Mouse (Mus musculus) hindbrain, embryonic 10.5 days (tissue): ENCODE data around the gene Rab44. TPM values are rescaled to one million over a fixed set of nuclear protein-coding genes. Genes with fewer than 3 reads are reported as not detected.

Experiments
- DNase-seq: peaks from one replicate; pipeline ENCODE4 v3.0.0-alpha.2; 2017; ENCODE audit warnings: low spot score
- H3K27ac ChIP-seq: fragments of 300-500 bp; sonication (generic); 2 replicates; pipeline ENCODE4 v1.5.1; 2016; ENCODE audit warnings: mild to moderate bottlenecking, moderate library complexity
- H3K27me3 ChIP-seq: fragments of 300-500 bp; sonication (generic); 2 replicates; pipeline ENCODE4 v1.6.1; 2016; ENCODE audit warnings: mild to moderate bottlenecking; ENCODE audit not compliant: poor library complexity, insufficient read depth, severe bottlenecking
- H3K36me3 ChIP-seq: fragments of 300-500 bp; sonication (generic); 2 replicates; pipeline ENCODE4 v1.6.1; 2016; ENCODE audit warnings: mild to moderate bottlenecking, moderate library complexity
- H3K4me1 ChIP-seq: fragments of 300-500 bp; sonication (generic); replicated peaks from 2 replicates; pipeline ENCODE4 v1.6.1; 2016; ENCODE audit warnings: mild to moderate bottlenecking
- H3K4me3 ChIP-seq: fragments of 300-500 bp; sonication (generic); 2 replicates; pipeline ENCODE4 v1.5.1; 2016; ENCODE audit warnings: mild to moderate bottlenecking, moderate library complexity
- H3K9me3 ChIP-seq: fragments of 300-500 bp; sonication (generic); 2 replicates; pipeline ENCODE4 v1.6.1; 2016; ENCODE audit warnings: mild to moderate bottlenecking, moderate library complexity
- WGBS: fragments of 180-500 bp; shearing (Covaris S2); methylation state at CpG from one replicate; pipeline ENCODE4 v1.1.7; 2016; 5-methylcytosine and 5-hydroxymethylcytosine counted together
- polyA plus RNA-seq: library from polyadenylated mRNA; unstranded; fragments of >200 nt; fragmentation: Nextera tagmentation; extraction: Ambion mirVana; gene quantifications from 2 replicates; pipeline ENCODE4 v1.2.1, GENCODE M21; 2016

Rab44 gene
- polyA plus RNA-seq, 1 experiment from 2014 or later = not detected

DNA sequence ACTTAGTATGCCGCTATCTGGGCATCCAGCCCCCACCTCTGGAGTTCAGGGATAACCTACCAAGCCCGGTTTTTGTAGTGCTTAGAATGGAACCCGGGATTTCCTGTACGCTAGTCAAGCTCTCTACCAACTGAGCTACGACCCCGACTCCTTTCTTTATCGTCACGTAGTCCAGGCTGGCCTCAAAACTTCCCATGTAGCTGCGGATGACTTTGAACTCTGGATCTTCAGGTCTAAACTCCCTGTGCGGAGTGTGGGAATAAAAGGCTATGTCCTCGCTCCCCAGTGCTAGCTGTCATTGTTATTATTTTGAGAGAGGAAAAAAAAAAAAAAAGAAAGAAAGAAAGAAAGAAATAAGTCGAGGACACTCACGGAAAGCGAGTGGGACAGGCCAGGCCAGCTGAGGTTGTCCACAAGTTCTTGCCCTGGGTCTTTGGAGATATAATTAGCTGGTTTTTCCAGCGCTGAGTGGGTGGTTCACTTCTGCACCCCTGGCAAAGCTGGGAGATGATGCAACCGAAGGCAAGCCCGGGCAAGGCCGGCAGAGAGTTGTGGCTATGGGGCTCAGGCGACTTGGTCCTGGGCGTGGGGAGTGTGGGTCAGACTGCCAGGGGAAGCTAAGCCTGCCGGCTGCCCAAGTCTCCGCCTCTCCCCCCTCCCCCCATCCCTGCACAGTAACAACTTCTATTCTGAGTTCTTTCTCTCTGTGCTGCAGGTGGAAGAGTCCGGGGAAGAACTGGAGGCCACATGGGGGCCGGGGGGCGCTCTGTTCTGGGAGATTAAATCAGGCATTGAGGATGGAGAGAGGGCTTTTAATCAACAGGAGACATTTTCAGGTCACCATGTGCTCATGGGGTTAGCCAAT, 35.2 kb upstream of the Rab44 start:
- H3K4me1 ChIP-seq = peaks cover 37% of the 10 kb centered on the region
- no peaks in the 10 kb centered on the region for H3K36me3 ChIP-seq
- peaks cover 5% of the 10 kb centered on the region; the same call in 1 of the 2 replicates for H3K9me3 ChIP-seq
- H3K4me3 ChIP-seq = peak overlapping the region; percentile 40
- 7% methylated on average over 25 of the region's 25 CpGs for WGBS
- peak; percentile 40 for DNase-seq
- peak overlapping the region; percentile 67 for H3K27ac ChIP-seq
- H3K27me3 ChIP-seq = peaks cover 58% of the 10 kb centered on the region

GRCm38 (mm10) chr17:29080758-29081617, 33.0 kb upstream of the Rab44 start:
- H3K4me1 ChIP-seq = peaks cover 37% of the 10 kb centered on the region
- peak; percentile 38 for DNase-seq
- peak overlapping the region; percentile 45; the same call in 1 of the 2 replicates for H3K27ac ChIP-seq
- peaks cover 10% of the 10 kb centered on the region; the same call in 1 of the 2 replicates for H3K9me3 ChIP-seq
- peaks cover 61% of the 10 kb centered on the region for H3K27me3 ChIP-seq
- 3% methylated on average over 23 of the region's 23 CpGs for whole genome bisulfite sequencing
- peak overlapping the region; percentile 27 for H3K4me3 ChIP-seq
- H3K36me3 ChIP-seq = no peaks in the 10 kb centered on the region

GRCm38 (mm10) chr17:29081618-29082381, 32.1 kb upstream of the Rab44 start:
- 2% methylated on average over 21 of the region's 21 CpGs for WGBS
- H3K9me3 ChIP-seq = peaks cover 10% of the 10 kb centered on the region; the same call in 1 of the 2 replicates
- H3K27me3 ChIP-seq = peaks cover 61% of the 10 kb centered on the region
- peaks cover 37% of the 10 kb centered on the region for H3K4me1 ChIP-seq
- peak overlapping the region; percentile 27 for H3K4me3 ChIP-seq
- peak overlapping the region; percentile 45; the same call in 1 of the 2 replicates for H3K27ac ChIP-seq
- DNase-seq = no peak
- H3K36me3 ChIP-seq = no peaks in the 10 kb centered on the region

DNA sequence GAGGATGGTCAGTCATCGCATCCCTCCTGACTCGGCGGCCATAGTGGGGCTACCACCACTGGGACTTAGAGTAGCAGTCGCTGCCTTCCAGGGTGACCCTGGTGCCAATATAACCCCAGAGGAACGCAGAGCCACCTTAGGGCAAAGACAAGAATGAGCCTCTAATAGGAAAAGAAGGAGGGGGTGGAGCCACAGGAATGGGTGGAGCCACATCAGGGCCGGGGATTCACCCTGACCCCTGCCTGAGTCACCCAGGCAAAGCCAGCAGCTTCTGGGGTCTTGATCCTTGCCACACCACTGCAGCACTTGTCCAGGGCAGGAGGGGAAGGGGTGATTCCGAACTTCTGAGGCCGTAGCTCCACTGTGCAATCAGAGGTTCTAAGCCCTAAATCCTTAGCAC, 30.4 kb upstream of the Rab44 start:
- Histone ChIP-seq H3K9me3 (peaks cover 10% of the 10 kb centered on the region; the same call in 1 of the 2 replicates), H3K27me3 (peaks cover 49% of the 10 kb centered on the region), H3K4me3 (no peak overlapping the region), H3K4me1 (peaks cover 28% of the 10 kb centered on the region), H3K27ac (no peak overlapping the region), H3K36me3 (no peaks in the 10 kb centered on the region)
- WGBS = 92% methylated on average over 8 of the region's 8 CpGs
- DNase-seq = no peak

GRCm38 (mm10) chr17:29084656-29085055, 29.3 kb upstream of the Rab44 start:
- WGBS = 91% methylated on average over 7 of the region's 7 CpGs
- Histone ChIP-seq H3K36me3 (no peaks in the 10 kb centered on the region), H3K4me3 (no peak overlapping the region), H3K9me3 (peaks cover 10% of the 10 kb centered on the region; the same call in 1 of the 2 replicates), H3K27me3 (peaks cover 38% of the 10 kb centered on the region), H3K4me1 (peaks cover 20% of the 10 kb centered on the region), H3K27ac (no peak overlapping the region)
- DNase-seq = no peak

- H3K9me3 ChIP-seq = peaks cover 10% of the 10 kb centered on the region; the same call in 1 of the 2 replicates
- H3K27me3 ChIP-seq = peaks cover 33% of the 10 kb centered on the region
- H3K27ac ChIP-seq = no peak overlapping the region
- H3K4me3 ChIP-seq = no peak overlapping the region
- peaks cover 20% of the 10 kb centered on the region for H3K4me1 ChIP-seq
- no peaks in the 10 kb centered on the region for H3K36me3 ChIP-seq
- 79% methylated on average over 10 of the region's 10 CpGs for WGBS
- DNase-seq = no peak
Measured at GRCm38 (mm10) chr17:29085266-29085665, 28.7 kb upstream of the Rab44 start.

- H3K4me1 ChIP-seq = peaks cover 8% of the 10 kb centered on the region
- H3K27ac ChIP-seq = no peak overlapping the region
- H3K4me3 ChIP-seq = no peak overlapping the region
- WGBS = 69% methylated on average over 4 of the region's 4 CpGs
- H3K36me3 ChIP-seq = no peaks in the 10 kb centered on the region
- H3K27me3 ChIP-seq = peaks cover 30% of the 10 kb centered on the region
- peaks cover 10% of the 10 kb centered on the region; the same call in 1 of the 2 replicates for H3K9me3 ChIP-seq
- DNase-seq = no peak
Measured at GRCm38 (mm10) chr17:29086916-29087315, 27.0 kb upstream of the Rab44 start.

DNA sequence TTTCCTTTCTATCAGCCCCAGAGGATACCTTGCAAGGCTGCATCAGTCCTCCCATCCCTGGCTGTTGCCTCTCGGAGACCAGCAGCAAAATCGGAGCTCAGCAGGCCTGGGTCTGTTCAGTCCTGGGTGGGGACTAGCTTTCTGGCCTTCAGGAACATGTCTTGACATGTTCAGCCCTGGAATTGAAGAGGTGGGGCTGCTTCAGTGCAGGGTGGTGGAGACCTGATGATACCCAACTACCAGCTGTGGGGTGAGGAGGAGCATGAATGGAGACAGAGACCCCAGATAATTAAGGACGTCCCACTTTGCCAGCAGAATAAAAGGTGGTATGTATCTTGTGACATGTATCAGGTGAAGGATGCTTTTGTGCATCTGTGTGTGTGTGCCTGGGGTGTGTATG, 23.2 kb upstream of the Rab44 start, which contains the start of gene Cdkn1a:
Cdkn1a (plus strand) TSS at position 201 of the 400 bp plus-strand sequence.
- H3K4me3 ChIP-seq = no peak within 1 kb of the TSS
- H3K27ac ChIP-seq = no peak within 1 kb of the TSS
- DNase-seq = no peak
- H3K36me3 ChIP-seq = no peaks in the 10 kb centered on the region
- H3K4me1 ChIP-seq = peaks cover 32% of the 10 kb centered on the region
- H3K9me3 ChIP-seq = no peaks in the 10 kb centered on the region
- 76% methylated on average over 3 of the region's 3 CpGs for WGBS
- peaks cover 48% of the 10 kb centered on the region for H3K27me3 ChIP-seq

GRCm38 (mm10) chr17:29091348-29091944, 22.5 kb upstream of the Rab44 start:
- Histone ChIP-seq H3K36me3 (no peaks in the 10 kb centered on the region), H3K4me3 (no peak overlapping the region), H3K27ac (no peak overlapping the region), H3K4me1 (peaks cover 34% of the 10 kb centered on the region), H3K27me3 (peaks cover 54% of the 10 kb centered on the region), H3K9me3 (no peaks in the 10 kb centered on the region)
- no peak for DNase-seq
- WGBS = 58% methylated on average over 6 of the region's 6 CpGs

- H3K36me3 ChIP-seq = no peaks in the 10 kb centered on the region
- H3K9me3 ChIP-seq = no peaks in the 10 kb centered on the region
- no peak overlapping the region for H3K4me3 ChIP-seq
- 67% methylated on average over 5 of the region's 5 CpGs for WGBS
- peaks cover 34% of the 10 kb centered on the region for H3K4me1 ChIP-seq
- DNase-seq = no peak
- H3K27ac ChIP-seq = no peak overlapping the region
- peaks cover 58% of the 10 kb centered on the region for H3K27me3 ChIP-seq
Measured at GRCm38 (mm10) chr17:29092497-29092896, 21.4 kb upstream of the Rab44 start.

- 9% methylated on average over 36 of the region's 36 CpGs for WGBS
- Histone ChIP-seq H3K27me3 (peaks cover 58% of the 10 kb centered on the region), H3K4me1 (peaks cover 34% of the 10 kb centered on the region), H3K36me3 (0 out of 2 replicates have a peak, but pooled peaks cover 2% of the 10 kb centered on the region), H3K27ac (no peak overlapping the region), H3K4me3 (peak overlapping the region; percentile 57), H3K9me3 (no peaks in the 10 kb centered on the region)
- peak; percentile 81 for DNase-seq
Measured at GRCm38 (mm10) chr17:29093110-29093952, 20.6 kb upstream of the Rab44 start.
